Mouse (Mus musculus): ENCODE data around the gene Lrrc28. TPM values are rescaled to one million over a fixed set of nuclear protein-coding genes. Genes with fewer than 3 reads are reported as not detected.

Gene Lrrc28
- polyA plus RNA-seq, 1 experiment, result 38.7 TPM

DNA sequence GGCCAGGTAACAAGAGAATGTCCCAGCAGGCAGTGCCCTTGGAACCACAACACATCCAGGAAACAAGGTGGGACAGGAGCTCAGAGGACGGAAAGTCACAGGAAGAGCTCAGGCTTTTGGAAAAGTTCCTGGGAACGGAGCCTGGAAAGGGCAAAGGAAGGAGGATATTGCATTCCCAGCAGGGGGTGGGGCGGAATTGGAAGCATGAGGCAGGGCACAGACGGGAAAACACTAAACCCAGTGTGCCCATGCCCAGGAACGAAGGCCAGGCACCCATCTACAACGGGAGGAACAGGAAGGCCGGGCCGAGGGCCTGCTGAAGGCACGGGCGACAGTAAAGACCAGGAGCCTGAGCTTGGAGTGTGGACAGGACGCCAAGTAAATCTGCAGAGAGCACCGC, 82.9 kb downstream of the Lrrc28 start:
- peak; percentile 85 to 91 for DNase-seq
- no peak overlapping the region for H3K4me3 ChIP-seq (replicated peaks; ENCODE audit: insufficient read depth, low read depth, low read length)
- peaks cover 10% of the 10 kb centered on the region for H3K4me1 ChIP-seq (ENCODE audit: control insufficient read depth, insufficient read depth, low read length)
- H3K27ac ChIP-seq (ENCODE audit: insufficient read depth, low read length), result peak overlapping the region; percentile 39; the same call in 1 of the 2 replicates
- TF ChIP-seq CTCF (IDR thresholded peaks at IDR 0.05; ENCODE audit: borderline replicate concordance, insufficient read depth, low read depth, low read length) (no peak), POLR2A (IDR thresholded peaks at IDR 0.05; ENCODE audit: borderline replicate concordance, insufficient read depth, low read length) (no peak)
- no peaks in the 10 kb centered on the region for H3K27me3 ChIP-seq (ENCODE audit: control insufficient read depth, insufficient read depth, low read length)
- 7% methylated on average over 12 of the region's 12 CpGs for WGBS

DNA sequence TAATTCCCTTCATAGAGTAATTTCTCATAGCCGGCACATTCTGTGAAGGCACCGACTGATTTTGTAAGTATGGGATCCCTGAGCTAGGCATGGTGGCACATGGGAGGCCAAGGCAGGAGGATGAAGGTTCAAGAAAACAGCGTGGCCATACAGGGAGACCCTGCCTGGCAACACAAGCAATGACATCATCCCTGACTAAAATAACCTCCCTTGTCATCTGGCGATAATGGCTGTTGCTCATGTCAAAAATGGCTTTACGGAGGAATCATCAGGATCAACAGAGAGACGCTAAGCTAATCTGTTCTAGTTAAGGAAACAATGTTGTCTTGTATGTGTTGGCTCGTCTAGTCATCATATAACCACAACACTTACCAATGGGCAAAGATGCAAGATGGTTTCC, 85.6 kb downstream of the Lrrc28 start:
- Histone ChIP-seq H3K4me3 (replicated peaks; ENCODE audit: insufficient read depth, low read depth, low read length) (no peak overlapping the region), H3K27me3 (ENCODE audit: control insufficient read depth, insufficient read depth, low read length) (no peaks in the 10 kb centered on the region), H3K4me1 (ENCODE audit: control insufficient read depth, insufficient read depth, low read length) (peaks cover 4% of the 10 kb centered on the region), H3K27ac (ENCODE audit: insufficient read depth, low read length) (no peak overlapping the region)
- DNase-seq, result no peak
- no peak for TF ChIP-seq CTCF (IDR thresholded peaks at IDR 0.05; ENCODE audit: borderline replicate concordance, insufficient read depth, low read depth, low read length)
- no peak for TF ChIP-seq POLR2A (IDR thresholded peaks at IDR 0.05; ENCODE audit: borderline replicate concordance, insufficient read depth, low read length)
- WGBS, result 79% methylated on average over 7 of the region's 7 CpGs

DNA sequence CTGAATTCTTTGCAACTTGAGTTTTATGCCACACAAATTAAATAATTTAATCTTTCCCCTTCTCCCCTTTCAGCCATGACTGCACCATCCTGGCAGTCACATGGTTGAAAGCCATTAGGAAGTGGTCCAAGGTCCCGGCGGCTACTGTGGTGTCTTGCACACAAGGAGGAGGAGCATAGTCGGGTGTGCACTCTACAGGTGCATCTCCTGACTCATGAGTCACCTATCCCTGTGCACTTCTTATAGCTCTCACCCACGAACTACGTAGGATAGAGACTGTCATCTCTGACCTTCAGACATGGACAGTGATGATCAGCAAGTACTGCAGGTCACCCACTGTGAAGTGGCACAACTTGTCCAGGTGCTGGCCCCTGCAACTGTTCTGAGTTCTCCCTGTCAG, 86.8 kb downstream of the Lrrc28 start:
- WGBS, result 73% methylated on average over 5 of the region's 5 CpGs
- Histone ChIP-seq H3K4me1 (ENCODE audit: control insufficient read depth, insufficient read depth, low read length) (peaks cover 4% of the 10 kb centered on the region; the same call in 1 of the 2 replicates), H3K27ac (ENCODE audit: insufficient read depth, low read length) (no peak overlapping the region), H3K27me3 (ENCODE audit: control insufficient read depth, insufficient read depth, low read length) (no peaks in the 10 kb centered on the region), H3K4me3 (replicated peaks; ENCODE audit: insufficient read depth, low read depth, low read length) (no peak overlapping the region)
- TF ChIP-seq POLR2A (IDR thresholded peaks at IDR 0.05; ENCODE audit: borderline replicate concordance, insufficient read depth, low read length), result no peak
- TF ChIP-seq CTCF (IDR thresholded peaks at IDR 0.05; ENCODE audit: borderline replicate concordance, insufficient read depth, low read depth, low read length), result no peak
- no peak for DNase-seq

DNA sequence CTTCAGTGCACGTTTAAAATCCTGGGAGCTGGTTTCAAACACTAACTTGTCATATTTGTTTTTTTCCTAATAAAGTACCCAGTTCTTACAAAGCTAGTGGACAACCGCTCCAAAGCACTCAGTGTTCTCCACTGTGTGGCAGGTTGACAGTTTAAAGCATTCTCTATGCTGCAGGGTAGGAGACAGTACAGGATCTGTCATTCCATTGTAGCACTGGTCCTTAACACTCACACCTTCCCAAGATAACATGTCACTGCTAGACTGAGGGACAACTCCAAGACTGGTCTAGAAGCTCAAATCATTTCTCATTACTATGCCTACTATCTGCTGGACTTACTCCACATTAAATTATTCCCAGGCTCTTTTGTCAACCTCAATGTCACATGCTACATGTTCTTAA, 90.2 kb downstream of the Lrrc28 start:
- Histone ChIP-seq H3K27ac (ENCODE audit: insufficient read depth, low read length) (no peak overlapping the region), H3K4me1 (ENCODE audit: control insufficient read depth, insufficient read depth, low read length) (peaks cover 11% of the 10 kb centered on the region; the same call in 1 of the 2 replicates), H3K27me3 (ENCODE audit: control insufficient read depth, insufficient read depth, low read length) (no peaks in the 10 kb centered on the region), H3K4me3 (replicated peaks; ENCODE audit: insufficient read depth, low read depth, low read length) (no peak overlapping the region)
- DNase-seq, result no peak
- TF ChIP-seq POLR2A (IDR thresholded peaks at IDR 0.05; ENCODE audit: borderline replicate concordance, insufficient read depth, low read length), result no peak
- TF ChIP-seq CTCF (IDR thresholded peaks at IDR 0.05; ENCODE audit: borderline replicate concordance, insufficient read depth, low read depth, low read length), result no peak
- 95% methylated on average over 2 of the region's 2 CpGs for WGBS

DNA sequence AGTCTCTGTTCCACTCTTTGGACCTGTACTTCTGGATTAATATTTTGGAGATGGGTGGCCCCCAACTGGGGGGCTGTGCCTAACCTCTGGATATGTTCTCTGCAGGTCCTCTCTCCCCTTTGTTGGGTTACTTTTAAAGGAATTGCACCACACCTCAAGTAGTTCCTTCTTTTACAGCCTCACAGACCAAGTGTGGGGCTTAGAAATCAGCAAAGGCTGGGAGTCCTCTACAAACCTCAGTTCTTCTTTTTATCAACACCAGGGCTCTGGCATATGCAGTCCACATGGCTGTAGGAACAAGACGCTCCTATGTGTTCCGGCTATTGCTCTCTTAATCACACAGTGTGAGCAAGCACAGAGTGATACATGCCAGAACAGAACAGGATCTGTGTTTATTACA, 93.8 kb downstream of the Lrrc28 start:
- no peaks in the 10 kb centered on the region for H3K27me3 ChIP-seq (ENCODE audit: control insufficient read depth, insufficient read depth, low read length)
- TF ChIP-seq CTCF (IDR thresholded peaks at IDR 0.05; ENCODE audit: borderline replicate concordance, insufficient read depth, low read depth, low read length) (no peak), POLR2A (IDR thresholded peaks at IDR 0.05; ENCODE audit: borderline replicate concordance, insufficient read depth, low read length) (no peak)
- no peak overlapping the region for H3K4me3 ChIP-seq (replicated peaks; ENCODE audit: insufficient read depth, low read depth, low read length)
- no peak overlapping the region for H3K27ac ChIP-seq (ENCODE audit: insufficient read depth, low read length)
- WGBS, result 91% methylated on average over 2 of the region's 2 CpGs
- DNase-seq, result no peak
- H3K4me1 ChIP-seq (ENCODE audit: control insufficient read depth, insufficient read depth, low read length), result peaks cover 14% of the 10 kb centered on the region; the same call in 1 of the 2 replicates

DNA sequence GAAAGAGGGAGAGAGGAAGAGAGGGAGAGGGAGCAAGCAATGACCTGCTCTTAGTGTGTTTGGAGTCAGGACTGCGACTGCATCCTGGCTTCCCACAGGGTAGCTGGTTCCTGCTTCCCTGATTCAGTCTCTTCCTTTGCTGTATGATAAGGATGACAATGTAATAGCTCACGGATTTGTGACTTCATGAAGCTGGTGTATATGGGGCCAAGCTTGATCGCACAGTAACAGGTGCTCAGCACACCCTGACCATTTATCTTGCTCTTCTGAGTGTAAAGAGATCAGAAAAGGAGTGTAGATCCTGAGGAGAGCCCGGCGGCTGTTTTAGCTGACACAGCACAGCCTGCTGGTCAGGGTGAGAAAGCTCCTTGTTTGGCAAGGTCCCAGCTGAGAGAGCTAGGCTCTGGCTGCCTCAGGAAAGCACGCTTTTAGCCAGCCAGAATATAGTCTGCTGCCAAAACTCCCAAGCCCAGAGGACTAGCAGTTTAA, 96.0 kb downstream of the Lrrc28 start:
- 4% methylated on average over 6 of the region's 6 CpGs for WGBS
- TF ChIP-seq CTCF (IDR thresholded peaks at IDR 0.05; ENCODE audit: borderline replicate concordance, insufficient read depth, low read depth, low read length) (peak; percentile 78), POLR2A (IDR thresholded peaks at IDR 0.05; ENCODE audit: borderline replicate concordance, insufficient read depth, low read length) (no peak; the same call in 1 of the 2 replicates)
- Histone ChIP-seq H3K4me1 (ENCODE audit: control insufficient read depth, insufficient read depth, low read length) (peaks cover 14% of the 10 kb centered on the region; the same call in 1 of the 2 replicates), H3K27ac (ENCODE audit: insufficient read depth, low read length) (peak overlapping the region; percentile 38; the same call in 1 of the 2 replicates), H3K27me3 (ENCODE audit: control insufficient read depth, insufficient read depth, low read length) (no peaks in the 10 kb centered on the region), H3K4me3 (replicated peaks; ENCODE audit: insufficient read depth, low read depth, low read length) (no peak overlapping the region)
- peak; percentile 86 to 95 for DNase-seq

DNA sequence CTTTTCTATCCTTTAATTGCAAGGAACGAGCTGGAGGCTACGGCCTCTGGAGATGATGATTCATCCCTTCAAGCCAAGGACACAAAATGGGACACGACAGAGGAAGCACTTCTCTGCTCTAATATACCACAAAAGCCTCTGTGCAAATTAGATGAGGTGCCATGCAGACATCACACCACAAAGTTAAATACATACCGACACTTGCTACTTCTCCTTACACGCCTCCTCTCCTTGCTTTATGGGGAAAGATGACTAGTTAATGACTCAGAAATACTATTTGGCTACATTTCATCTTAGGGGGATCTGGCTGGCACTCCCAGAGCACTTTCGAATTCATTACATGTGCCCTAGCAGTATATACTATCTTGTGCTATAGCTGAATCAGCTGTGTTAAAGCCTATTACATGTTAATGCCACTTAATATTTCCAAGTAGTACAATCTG, 96.4 kb downstream of the Lrrc28 start:
- Histone ChIP-seq H3K4me3 (replicated peaks; ENCODE audit: insufficient read depth, low read depth, low read length) (no peak overlapping the region), H3K27me3 (ENCODE audit: control insufficient read depth, insufficient read depth, low read length) (no peaks in the 10 kb centered on the region), H3K27ac (ENCODE audit: insufficient read depth, low read length) (0 out of 2 replicates have a peak overlapping the region, but pooled peaks have one; percentile 38), H3K4me1 (ENCODE audit: control insufficient read depth, insufficient read depth, low read length) (peaks cover 14% of the 10 kb centered on the region; the same call in 1 of the 2 replicates)
- TF ChIP-seq POLR2A (IDR thresholded peaks at IDR 0.05; ENCODE audit: borderline replicate concordance, insufficient read depth, low read length), result no peak
- no peak for DNase-seq
- WGBS, result 62% methylated on average over 6 of the region's 6 CpGs

- Histone ChIP-seq H3K4me1 (ENCODE audit: control insufficient read depth, insufficient read depth, low read length) (peaks cover 7% of the 10 kb centered on the region; the same call in 1 of the 2 replicates), H3K27ac (ENCODE audit: insufficient read depth, low read length) (no peak overlapping the region), H3K27me3 (ENCODE audit: control insufficient read depth, insufficient read depth, low read length) (no peaks in the 10 kb centered on the region), H3K4me3 (replicated peaks; ENCODE audit: insufficient read depth, low read depth, low read length) (no peak overlapping the region)
- no peak for TF ChIP-seq CTCF (IDR thresholded peaks at IDR 0.05; ENCODE audit: borderline replicate concordance, insufficient read depth, low read depth, low read length)
- no peak for TF ChIP-seq POLR2A (IDR thresholded peaks at IDR 0.05; ENCODE audit: borderline replicate concordance, insufficient read depth, low read length)
- 93% methylated on average over 5 of the region's 5 CpGs for WGBS
- no peak for DNase-seq
These were observed 98.8 kb downstream of the Lrrc28 start for GRCm38 (mm10) chr7:67546282-67546681.
